ENCODE assay signal across 22 mouse cellular contexts in genomic region chr2:154789381-154789780, GRCm38 (mm10). TPM values are rescaled to one million over a fixed set of nuclear protein-coding genes. Genes with fewer than 3 reads are reported as not detected.
DNase-seq lines count a peak whose midpoint lies in the region; ATAC-seq and TF ChIP-seq lines count a peak whose summit lies in the region.
"Had no signal": no experiment of that assay in that cellular context is flagged by ENCODE, and none has a peak within 500 bp of the region (broad histone marks: within the 10 kb centered on the region; RNA-seq: fewer than 3 reads in every experiment).

No protein-coding gene starts in this region.

- no peak overlapping the region for H3K9ac ChIP-seq in heart, embryonic 13.5 days
- H3K9ac ChIP-seq in liver, embryonic 14.5 days (replicated peaks), result peak overlapping the region; percentile 4; the same call in 1 of the 2 replicates

- no peaks in the 10 kb centered on the region; the same call in 1 of the 2 replicates for H3K36me3 ChIP-seq in heart, embryonic 13.5 days
- H3K36me3 ChIP-seq in heart, embryonic 10.5 days, result no peaks in the 10 kb centered on the region
- peaks cover 19% of the 10 kb centered on the region for H3K36me3 ChIP-seq in E14TG2a.4 (ENCODE audit: insufficient read depth, low read length)
- H3K36me3 ChIP-seq in liver, embryonic 14.5 days (replicated peaks; ENCODE audit: control insufficient read depth, insufficient read depth, low read depth), result peaks cover 12% of the 10 kb centered on the region
- H3K36me3 ChIP-seq: hindbrain, embryonic 15.5 days had no signal

- no peaks in the 10 kb centered on the region for H3K9me3 ChIP-seq in heart, embryonic 13.5 days
- H3K9me3 ChIP-seq in heart, embryonic 10.5 days, result no peaks in the 10 kb centered on the region
- no peaks in the 10 kb centered on the region for H3K9me3 ChIP-seq in E14TG2a.4 (ENCODE audit: low read length)
- no peaks in the 10 kb centered on the region for H3K9me3 ChIP-seq in liver, embryonic 14.5 days (ENCODE audit: control insufficient read depth, low read length)
- H3K9me3 ChIP-seq: hindbrain, embryonic 15.5 days had no signal

- 59% methylated on average over 6 of the region's 6 CpGs for WGBS in heart, embryonic 13.5 days
- WGBS in heart, embryonic 10.5 days, result 66% methylated on average over 6 of the region's 6 CpGs
- 50% methylated on average over 6 of the region's 6 CpGs for WGBS in liver, embryonic 14.5 days (ENCODE audit: insufficient replicate concordance)

- H3K4me3 ChIP-seq in heart, embryonic 13.5 days, result no peak overlapping the region
- no peak overlapping the region for H3K4me3 ChIP-seq in heart, embryonic 10.5 days
- peak overlapping the region; percentile 74; the same call in 1 of the 2 replicates for H3K4me3 ChIP-seq in E14TG2a.4 (replicated peaks; ENCODE audit: low read length)
- H3K4me3 ChIP-seq in liver, embryonic 14.5 days (ENCODE audit: insufficient read depth in 1 of 2, low read depth in 2 of 2, low read length in 2 of 2), result no peak overlapping the region; a peak in 1 of 4 replicates

- no peaks in the 10 kb centered on the region for H3K27me3 ChIP-seq in heart, embryonic 13.5 days (replicated peaks)
- no peaks in the 10 kb centered on the region for H3K27me3 ChIP-seq in heart, embryonic 10.5 days (ENCODE audit: insufficient read depth, poor library complexity, severe bottlenecking)
- 0 out of 2 replicates have a peak, but pooled peaks cover 5% of the 10 kb centered on the region for H3K27me3 ChIP-seq in E14TG2a.4 (ENCODE audit: insufficient read depth, low read length)
- no peaks in the 10 kb centered on the region for H3K27me3 ChIP-seq in liver, embryonic 14.5 days (ENCODE audit: control insufficient read depth, insufficient read depth, low read length)
- H3K27me3 ChIP-seq: hindbrain, embryonic 15.5 days had no signal

- H3K27ac ChIP-seq in heart, embryonic 13.5 days (replicated peaks), result no peak overlapping the region
- H3K27ac ChIP-seq in heart, embryonic 10.5 days, result no peak overlapping the region; the same call in 1 of the 2 replicates
- peak overlapping the region; percentile 88 for H3K27ac ChIP-seq in liver, embryonic 14.5 days

- ATAC-seq in heart, embryonic 13.5 days (ENCODE audit: extremely low read depth, insufficient number of reproducible peaks, low FRiP score, low TSS enrichment), result no peak
- ATAC-seq in liver, embryonic 14.5 days (ENCODE audit: insufficient read depth), result no peak

- H3K4me2 ChIP-seq in heart, embryonic 13.5 days, result peak overlapping the region; percentile 95
- peak overlapping the region; percentile 84 for H3K4me2 ChIP-seq in liver, embryonic 14.5 days (ENCODE audit: low read depth)

- no peak for TF ChIP-seq EP300 in liver, embryonic 14.5 days (IDR thresholded peaks at IDR 0.05; ENCODE audit: low read depth)

- H3K4me1 ChIP-seq in heart, embryonic 13.5 days, result peaks cover 43% of the 10 kb centered on the region
- H3K4me1 ChIP-seq in heart, embryonic 10.5 days, result peaks cover 50% of the 10 kb centered on the region
- peaks cover 58% of the 10 kb centered on the region for H3K4me1 ChIP-seq in E14TG2a.4 (replicated peaks; ENCODE audit: low read depth, low read length)
- H3K4me1 ChIP-seq in liver, embryonic 14.5 days (replicated peaks; ENCODE audit: control insufficient read depth in 2 of 2, insufficient read depth in 2 of 2, low read length in 1 of 2), result peaks cover 50 to 61% of the 10 kb centered on the region in 2 experiments

- DNase-seq in cerebellum, adult 9-10 months, result peak; percentile 57
- no peak for DNase-seq in cerebellum, postnatal 25 days
- DNase-seq in heart, embryonic 10.5 days (ENCODE audit: low spot score), result no peak
- no peak for DNase-seq in liver, embryonic 14.5 days (ENCODE audit: low read depth in 3 of 3, low spot score in 3 of 3)
- DNase-seq in adrenal gland, postnatal 4 days (ENCODE audit: low spot score in 2 of 2), result no peak
- no peak for DNase-seq in natural killer cell, adult 2 months (ENCODE audit: low spot score in 2 of 2)
- DNase-seq: gastrocnemius, postnatal 14 days; heart, postnatal 14 days; kidney, postnatal 36 days; layer of hippocampus, adult 9-11 months; lung, embryonic 14.5 days; midbrain, embryonic 14.5 days; spleen, adult 18-20 months; thymus, adult 2 months had no signal

- no peak for TF ChIP-seq CTCF in E14TG2a.4 (conservative IDR thresholded peaks at IDR 0.05; ENCODE audit: low read length)
- TF ChIP-seq CTCF in liver, embryonic 14.5 days (IDR thresholded peaks at IDR 0.05; ENCODE audit: low read depth), result no peak

RNA-seq across cellular contexts. Expression of gene Raly, which starts 1.5 kb away (rescaled TPM):
- polyA plus RNA-seq in heart, embryonic 13.5 days (2015; fragmentation: Nextera tagmentation; extraction: Ambion mirVana), result 27.8 and 32.4 TPM in 2 replicates
- 36.3 and 48.9 TPM in 2 replicates for polyA plus RNA-seq in heart, embryonic 10.5 days (2016; fragmentation: Nextera tagmentation; extraction: Ambion mirVana)
- 204 and 237 TPM in 2 replicates for polyA plus RNA-seq in liver, embryonic 14.5 days (2012; rRNA removed)
- polyA plus RNA-seq in liver, embryonic 14.5 days (2014; fragmentation: Nextera tagmentation; extraction: Ambion mirVana), result 35.9 and 37.4 TPM in 2 replicates
- total RNA-seq in adrenal gland, postnatal 4 days (2021), result 100 to 1,000 TPM; 216 to 223 TPM

RNA-seq across cellular contexts. Expression of gene a, which starts 1.8 kb away (rescaled TPM):
- 0.32 TPM in 1 of 2 replicates, not detected in the other for polyA plus RNA-seq in heart, embryonic 13.5 days (2015; fragmentation: Nextera tagmentation; extraction: Ambion mirVana)
- 0.78 and 2.5 TPM in 2 replicates for polyA plus RNA-seq in heart, embryonic 10.5 days (2016; fragmentation: Nextera tagmentation; extraction: Ambion mirVana)
- 0.25 TPM in 1 of 2 replicates, not detected in the other for polyA plus RNA-seq in liver, embryonic 14.5 days (2012; rRNA removed)
- 0.36 TPM in 1 of 2 replicates, not detected in the other for polyA plus RNA-seq in liver, embryonic 14.5 days (2014; fragmentation: Nextera tagmentation; extraction: Ambion mirVana)
- total RNA-seq in adrenal gland, postnatal 4 days (2021), result not detected
- total RNA-seq: adrenal gland, adult 8-10 months; gastrocnemius, postnatal 14 days; heart, postnatal 14 days; left cerebral cortex, adult 8-10 months had no signal
- polyA plus RNA-seq: lung, embryonic 14.5 days; macrophage; stomach, embryonic 14.5 days had no signal

RNA-seq across cellular contexts. Expression of gene Gm14214, which starts 19.6 kb away (rescaled TPM):
- not detected in 2 replicates for polyA plus RNA-seq in heart, embryonic 13.5 days (2015; fragmentation: Nextera tagmentation; extraction: Ambion mirVana)
- polyA plus RNA-seq in heart, embryonic 10.5 days (2016; fragmentation: Nextera tagmentation; extraction: Ambion mirVana), result not detected in 2 replicates
- not detected in 2 replicates for polyA plus RNA-seq in liver, embryonic 14.5 days (2012; rRNA removed)
- not detected in 2 replicates for polyA plus RNA-seq in liver, embryonic 14.5 days (2014; fragmentation: Nextera tagmentation; extraction: Ambion mirVana)
- not detected for total RNA-seq in adrenal gland, postnatal 4 days (2021)
- total RNA-seq: adrenal gland, adult 8-10 months; gastrocnemius, postnatal 14 days; heart, postnatal 14 days; left cerebral cortex, adult 8-10 months had no signal
- polyA plus RNA-seq: hindbrain, embryonic 15.5 days; limb, embryonic 11.5 days; lung, embryonic 14.5 days; macrophage; midbrain, embryonic 14.5 days; stomach, embryonic 14.5 days; thymus, adult 2 months had no signal
